ENCODE assay signal across 7 mouse cellular contexts in the genomic region with DNA sequence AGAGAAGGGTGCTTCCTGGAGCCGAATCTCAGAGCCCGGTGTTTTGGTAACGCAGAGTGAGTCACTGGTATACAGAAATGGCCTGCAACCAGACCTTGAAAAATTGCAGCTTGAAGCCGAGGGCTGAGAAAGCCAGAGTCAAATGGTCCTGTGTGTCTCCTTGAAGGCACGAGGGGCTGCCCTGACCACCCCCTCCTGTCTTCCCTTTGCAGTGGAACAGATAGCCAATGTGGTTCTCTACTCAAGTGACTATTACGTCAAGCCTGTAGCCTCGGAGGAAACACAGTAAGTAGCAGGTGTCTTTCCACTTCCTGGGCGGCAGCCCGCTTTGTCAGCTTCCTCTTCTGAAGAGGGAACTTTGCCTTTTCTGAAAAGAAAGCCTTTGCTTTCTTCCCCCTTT. TPM values are rescaled to one million over a fixed set of nuclear protein-coding genes. Genes with fewer than 3 reads are reported as not detected.
DNase-seq lines count a peak whose midpoint lies in the region; TF ChIP-seq lines count a peak whose summit lies in the region.

No protein-coding gene starts in this region.

- intact Hi-C loops in heart, postnatal 14 days (cut with DNase I): no loop called here

- H3ac ChIP-seq in myocyte (ENCODE audit: control insufficient read depth, insufficient read length): no peak overlapping the region

- DNase-seq in 416B (ENCODE audit: low read depth) (peak; percentile 77), CH12.LX (ENCODE audit: extremely low read depth) (peak; percentile 91)
- DNase-seq in heart, postnatal 14 days: peak; percentile 35 to 39
- no peak for DNase-seq in ovary, adult 18-20 months (ENCODE audit: low spot score)
- no peak for DNase-seq in urinary bladder, postnatal 14 days (ENCODE audit: low spot score)
- DNase-seq in embryo, embryonic 11 days: no peak

- H3K9ac ChIP-seq in CH12.LX (ENCODE audit: insufficient read depth, low read depth): peak overlapping the region; percentile 65

- no peaks in the 10 kb centered on the region for H3K9me3 ChIP-seq in CH12.LX (replicated peaks; ENCODE audit: low read length)

- TF ChIP-seq POLR2A in CH12.LX (IDR thresholded peaks at IDR 0.05; ENCODE audit: low read depth, low read length): peak; percentile 70
- no peak for TF ChIP-seq POLR2A in myocyte (IDR thresholded peaks at IDR 0.05; ENCODE audit: insufficient read length, low read depth)

- TF ChIP-seq EP300 in CH12.LX (IDR thresholded peaks at IDR 0.05; ENCODE audit: low read length): peak; percentile 96

- in situ Hi-C loops in CH12.LX (cut with MboI; ENCODE audit: low pct_ligation_motif_present, low pct_unique_long_range_greater_than_20kb, low sequenced_read_pairs): no loop called here

- H3K79me2 ChIP-seq in CH12.LX (replicated peaks; ENCODE audit: control insufficient read depth, extremely low read depth, insufficient read depth, poor library complexity, severe bottlenecking) (no peaks in the 10 kb centered on the region), myocyte (ENCODE audit: control insufficient read depth, insufficient read depth) (no peaks in the 10 kb centered on the region)

- dilution Hi-C loops in CH12.LX (cut with MboI; ENCODE audit: extremely low pct_ligation_motif_present, extremely low pct_unique_long_range_greater_than_20kb, low sequenced_read_pairs): no loop called here

- H3K4me2 ChIP-seq in CH12.LX (ENCODE audit: insufficient read depth, low read depth, poor library complexity, severe bottlenecking) (peak overlapping the region; percentile 61), myocyte (ENCODE audit: low read depth) (peak overlapping the region; percentile 10)

- TF ChIP-seq CTCF in CH12.LX (conservative IDR thresholded peaks at IDR 0.05 in 1 of 2, IDR thresholded peaks at IDR 0.05 in 1 of 2; ENCODE audit: low read depth in 2 of 2, low read length in 2 of 2): no peak

- H3K27me3 ChIP-seq in CH12.LX (replicated peaks): no peaks in the 10 kb centered on the region
- H3K27me3 ChIP-seq in myocyte (ENCODE audit: control insufficient read depth, insufficient read depth, insufficient read length): no peaks in the 10 kb centered on the region

- no peak; the same call in 1 of the 2 replicates for TF ChIP-seq RAD21 in CH12.LX (IDR thresholded peaks at IDR 0.05; ENCODE audit: low read depth, low read length)

- no peaks in the 10 kb centered on the region for H3K36me3 ChIP-seq in CH12.LX (replicated peaks in 1 of 2; ENCODE audit: control insufficient read depth in 1 of 2, insufficient read depth in 1 of 2, low read length in 1 of 2)
- no peaks in the 10 kb centered on the region for H3K36me3 ChIP-seq in myocyte (ENCODE audit: control insufficient read depth, insufficient read depth)

- H3K4me1 ChIP-seq in CH12.LX (ENCODE audit: control insufficient read depth in 1 of 2, insufficient read depth in 2 of 2): peaks cover 11 to 45% of the 10 kb centered on the region in 2 experiments

- H3K4me3 ChIP-seq in CH12.LX (replicated peaks in 1 of 3; ENCODE audit: low read depth in 2 of 3, low read length in 2 of 3, poor library complexity in 1 of 3) (no peak overlapping the region), myocyte (no peak overlapping the region)

- H3K27ac ChIP-seq in CH12.LX (ENCODE audit: insufficient read depth, low read depth): peak overlapping the region; percentile 80

TF ChIP-seq in CH12.LX, 34 proteins besides CTCF, POLR2A, EP300 and RAD21 (continues in another document):
- TF ChIP-seq ZMIZ1 (IDR thresholded peaks at IDR 0.05; ENCODE audit: low read depth, low read length) (peak; percentile 59; the same call in 1 of the 2 replicates), RCOR1 (conservative IDR thresholded peaks at IDR 0.05; ENCODE audit: low read depth, low read length) (peak; percentile 91), USF1 (IDR thresholded peaks at IDR 0.05; ENCODE audit: low read depth, low read length) (no peak), KAT2A (IDR thresholded peaks at IDR 0.05; ENCODE audit: insufficient replicate concordance, low read length) (no peak), TBP (conservative IDR thresholded peaks at IDR 0.05; ENCODE audit: low read depth, low read length) (peak; percentile 66; the same call in 1 of the 2 replicates), E2F4 (IDR thresholded peaks at IDR 0.05; ENCODE audit: insufficient replicate concordance, low read depth, low read length) (0 out of 2 replicates have a peak, but pooled peaks have one; percentile 79), POLR2AphosphoS2 (IDR thresholded peaks at IDR 0.05; ENCODE audit: low read depth, low read length) (no peak), ELF1 (IDR thresholded peaks at IDR 0.05; ENCODE audit: low read depth, low read length) (peak; percentile 82), JUN (IDR thresholded peaks at IDR 0.05; ENCODE audit: insufficient read depth, low read depth, low read length) (peak; percentile 61), GABPA (IDR thresholded peaks at IDR 0.05; ENCODE audit: insufficient replicate concordance, low read depth, low read length) (no peak), TCF12 (IDR thresholded peaks at IDR 0.05; ENCODE audit: low read depth, low read length) (peak; percentile 98), UBTF (IDR thresholded peaks at IDR 0.05; ENCODE audit: low read depth, low read length) (0 out of 2 replicates have a peak, but pooled peaks have one; percentile 48), ZC3H11A (IDR thresholded peaks at IDR 0.05; ENCODE audit: low read depth, low read length) (no peak), ZNF384 (IDR thresholded peaks at IDR 0.05; ENCODE audit: low read depth, low read length) (no peak), ZKSCAN1 (IDR thresholded peaks at IDR 0.05; ENCODE audit: borderline replicate concordance, low read depth, low read length) (no peak), NRF1 (IDR thresholded peaks at IDR 0.05; ENCODE audit: low read depth, low read length) (no peak), USF2 (conservative IDR thresholded peaks at IDR 0.05; ENCODE audit: low read depth, low read length) (no peak), IRF4 (IDR thresholded peaks at IDR 0.05; ENCODE audit: low read depth, low read length) (peak; percentile 80; the same call in 1 of the 2 replicates), MAZ (IDR thresholded peaks at IDR 0.05; ENCODE audit: low read depth, low read length) (0 out of 2 replicates have a peak, but pooled peaks have one; percentile 57), SMC3 (IDR thresholded peaks at IDR 0.05; ENCODE audit: low read depth, low read length) (no peak; the same call in 1 of the 2 replicates), ETS1 (conservative IDR thresholded peaks at IDR 0.05; ENCODE audit: low read depth, low read length) (peak; percentile 97), HCFC1 (IDR thresholded peaks at IDR 0.05; ENCODE audit: low read depth, low read length) (peak; percentile 57)

TF ChIP-seq in myocyte, 11 proteins besides CTCF, POLR2A, EP300 and RAD21:
- no peak for TF ChIP-seq MAX (IDR thresholded peaks at IDR 0.05; ENCODE audit: low read depth)
- no peak for TF ChIP-seq MYOD1 (IDR thresholded peaks at IDR 0.05; ENCODE audit: control insufficient read depth in 1 of 3, insufficient read length in 2 of 3, low read depth in 2 of 3)
- no peak for TF ChIP-seq USF1 (IDR thresholded peaks at IDR 0.05; ENCODE audit: low read depth)
- TF ChIP-seq E2F4 (IDR thresholded peaks at IDR 0.05; ENCODE audit: insufficient read depth): no peak
- TF ChIP-seq POLR2AphosphoS2 (IDR thresholded peaks at IDR 0.05; ENCODE audit: insufficient read length, low read depth): no peak
- no peak for TF ChIP-seq SRF (IDR thresholded peaks at IDR 0.05; ENCODE audit: control insufficient read depth, insufficient read length, low read depth)
TF ChIP-seq in myocyte: peak in this region for 0.

RNA-seq across cellular contexts. Expression of a gene that starts 24.7 kb away (rescaled TPM):
- total RNA-seq in CH12.LX (2012; rRNA removed): 1.0 and 2.5 TPM in 2 replicates
- 0.19 TPM in 1 of 2 replicates, not detected in the other for total RNA-seq in CH12.LX (2014; rRNA removed)
- polyA plus RNA-seq in CH12.LX (2012; ENCODE audit: insufficient read length, low read depth): 0.45 and 2.0 TPM in 2 replicates
- under 1 TPM; 0.29 to 0.43 TPM for total RNA-seq in heart, postnatal 14 days (2021)
- polyA plus RNA-seq in myocyte (2012; fragmentation: generic; extraction: Trizol): 0.72 TPM

RNA-seq across cellular contexts. Expression of a gene that starts 24.9 kb away (rescaled TPM):
- total RNA-seq in CH12.LX (2012; rRNA removed) (73.4 and 89.9 TPM in 2 replicates), CH12.LX (2014; rRNA removed) (57.5 and 58.0 TPM in 2 replicates)
- polyA plus RNA-seq in CH12.LX (2012; ENCODE audit: insufficient read length, low read depth) (73.8 and 77.3 TPM in 2 replicates), myocyte (2012; fragmentation: generic; extraction: Trizol) (59.3 TPM)
- 10 to 100 TPM; 56.9 to 63.9 TPM for total RNA-seq in heart, postnatal 14 days (2021)

Comparison
In these comparisons a context has a peak if more than half of its experiments do, and no peak if none do; other contexts are left out.
1. DNase-seq: peak in 416B (single experiment), CH12.LX (single experiment) and heart, postnatal 14 days (2 of 2); none in ovary, adult 18-20 months (single experiment), urinary bladder, postnatal 14 days (single experiment) and embryo, embryonic 11 days (single experiment).